Mouse (Mus musculus): Measurements from ENCODE around the gene Elk4. TPM values are rescaled to one million over a fixed set of nuclear protein-coding genes. Genes with fewer than 3 reads are reported as not detected.

Gene Elk4
- polyA plus RNA-seq, 2 experiments from 2014 or later: 62.3 to 71.4 TPM

- ATAC-seq: no peak
These were observed 9.3 kb downstream of the Elk4 start for GRCm38 (mm10) chr1:132016691-132017090.

GRCm38 (mm10) chr1:132019876-132020275, 12.5 kb downstream of the Elk4 start:
- no peak for ATAC-seq

DNA sequence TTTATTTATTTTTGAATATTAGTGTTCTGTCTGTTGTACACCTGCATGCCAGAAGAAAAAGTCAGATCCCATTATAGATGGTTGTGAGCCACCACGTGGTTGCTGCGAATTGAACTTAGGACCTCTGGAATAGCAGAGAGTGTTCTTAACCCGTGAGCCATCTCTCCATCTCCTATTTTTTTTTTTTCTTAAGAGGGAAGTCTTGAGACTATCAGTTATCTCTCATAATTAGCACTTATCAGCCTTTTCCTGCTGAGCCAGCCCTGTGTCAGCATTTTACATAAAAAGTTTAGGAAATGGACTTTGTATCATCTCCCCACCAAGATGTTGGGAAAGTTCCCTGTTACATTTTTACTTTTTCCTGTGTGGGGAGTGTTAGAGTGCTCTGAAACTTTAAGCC, 14.7 kb downstream of the Elk4 start:
- no peak for ATAC-seq

- ATAC-seq: no peak
These were observed 19.7 kb downstream of the Elk4 start for GRCm38 (mm10) chr1:132026925-132027646.

- ATAC-seq: no peak
These were observed 20.6 kb downstream of the Elk4 start for GRCm38 (mm10) chr1:132027978-132028377.

DNA sequence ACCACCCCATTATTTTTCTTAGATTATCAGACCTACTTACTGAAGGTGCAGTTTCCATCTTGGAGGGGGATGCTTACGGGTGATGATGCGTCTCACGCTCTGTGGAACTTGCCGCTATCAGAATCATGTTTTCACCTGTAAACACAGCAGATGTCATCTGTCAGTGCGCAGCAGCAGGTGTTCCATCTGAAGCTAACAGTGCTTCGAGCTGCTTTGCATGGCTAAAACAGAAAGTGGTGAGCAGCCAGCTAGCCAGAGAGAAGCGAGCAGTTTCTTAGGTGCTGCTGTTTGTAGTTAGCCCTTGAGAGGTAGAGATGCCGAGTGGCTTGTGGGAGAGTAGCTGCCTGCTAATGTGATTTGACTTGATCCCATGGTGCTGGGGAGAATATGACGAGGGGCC, 21.0 kb downstream of the Elk4 start:
- no peak for ATAC-seq

DNA sequence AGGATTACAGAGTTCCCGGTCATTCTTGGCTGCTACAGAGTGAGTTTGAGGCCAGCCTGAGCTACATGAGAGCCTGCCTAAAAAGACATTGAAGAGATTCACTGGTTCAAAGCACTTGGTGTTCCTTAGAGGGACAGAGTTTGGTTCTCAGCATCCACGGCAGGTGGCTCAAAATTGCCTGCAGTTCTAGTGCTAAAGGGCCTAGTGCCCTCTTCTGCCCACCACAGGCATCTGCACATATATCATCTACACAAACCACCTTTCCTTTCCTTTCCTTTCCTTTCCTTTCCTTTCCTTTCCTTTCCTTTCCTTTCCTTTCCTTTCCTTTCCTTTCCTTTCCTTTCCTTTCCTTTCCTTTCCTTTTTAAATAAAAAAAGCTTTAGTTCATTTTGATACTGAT, 23.2 kb downstream of the Elk4 start:
- ATAC-seq: no peak

DNA sequence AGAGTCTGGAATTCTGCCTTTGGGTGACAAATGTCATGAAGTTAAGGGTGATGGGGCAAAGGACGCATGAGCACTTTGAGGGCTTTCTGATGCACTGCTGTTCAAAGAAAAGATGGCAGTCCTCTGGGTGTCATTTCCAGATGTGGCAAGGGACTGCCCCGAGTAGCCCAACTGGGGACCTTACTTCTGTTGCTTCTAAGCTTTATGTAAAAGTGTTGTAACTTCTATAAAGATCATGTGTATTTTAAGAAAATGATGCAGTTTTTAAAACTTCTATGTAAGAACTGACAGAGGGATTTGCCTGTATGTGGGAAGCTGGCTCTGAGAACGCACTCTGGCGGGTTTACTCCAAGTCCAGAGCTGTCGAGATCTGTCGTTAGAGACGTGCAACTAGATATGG, 24.8 kb downstream of the Elk4 start:
- ATAC-seq: no peak

- no peak for ATAC-seq
These were observed 30.3 kb downstream of the Elk4 start for GRCm38 (mm10) chr1:132037746-132038145.

- peak; percentile 74 for ATAC-seq
These were observed 31.3 kb downstream of the Elk4 start for GRCm38 (mm10) chr1:132038753-132039152.

DNA sequence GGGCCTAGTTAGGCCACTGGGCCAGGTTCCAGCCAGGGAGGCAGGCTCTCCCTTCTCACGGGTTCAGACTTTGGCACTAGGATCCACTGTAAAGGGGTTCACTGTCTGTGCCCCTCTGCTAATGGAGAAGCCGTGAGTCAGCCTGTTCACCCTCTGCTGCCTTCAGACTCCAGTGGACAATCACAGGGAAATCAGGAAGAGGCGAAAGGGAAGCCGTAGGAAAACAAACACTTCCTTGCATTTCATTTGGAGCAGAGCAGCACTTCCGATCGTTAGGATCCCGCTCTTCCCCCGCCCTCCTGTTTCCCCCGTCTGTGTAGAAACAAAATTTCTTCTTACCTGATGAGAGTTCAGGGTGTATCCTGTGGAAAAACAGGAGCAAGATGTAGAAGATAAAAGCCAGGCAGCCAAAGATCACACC, 32.8 kb downstream of the Elk4 start:
- no peak for ATAC-seq

- ATAC-seq: no peak
These were observed 36.4 kb downstream of the Elk4 start for GRCm38 (mm10) chr1:132043759-132044158.

DNA sequence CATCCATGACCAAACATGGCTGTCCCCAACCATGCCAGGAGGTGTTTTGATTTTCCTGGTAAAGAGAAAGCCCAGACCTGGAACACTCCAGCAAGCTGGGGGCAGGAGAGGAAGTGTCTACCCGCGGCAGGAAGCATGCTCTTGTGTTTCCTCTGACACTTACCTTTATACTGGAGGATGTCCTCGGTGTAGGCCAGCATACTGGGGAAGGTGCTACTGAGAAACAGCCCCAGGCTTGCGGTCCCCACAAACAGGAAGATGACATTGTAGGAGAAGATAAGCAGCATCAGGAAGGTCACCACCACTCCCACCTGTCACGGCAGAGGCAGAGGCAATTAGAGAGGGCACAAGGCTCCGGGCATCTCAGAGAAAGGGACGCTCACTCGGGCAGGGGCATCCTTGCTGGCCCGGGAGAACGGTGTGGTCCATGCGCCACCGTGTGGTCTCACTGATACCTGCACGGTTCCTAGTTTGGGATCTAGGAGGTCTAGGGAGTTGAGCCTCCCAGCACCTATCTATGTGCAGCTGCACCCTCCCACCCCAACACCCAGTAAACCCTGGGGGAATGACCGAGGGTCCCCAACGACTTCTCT, 38.8 kb downstream of the Elk4 start:
- ATAC-seq: peak; percentile 89

- no peak for ATAC-seq
These were observed 44.3 kb downstream of the Elk4 start for GRCm38 (mm10) chr1:132051746-132052145.

DNA sequence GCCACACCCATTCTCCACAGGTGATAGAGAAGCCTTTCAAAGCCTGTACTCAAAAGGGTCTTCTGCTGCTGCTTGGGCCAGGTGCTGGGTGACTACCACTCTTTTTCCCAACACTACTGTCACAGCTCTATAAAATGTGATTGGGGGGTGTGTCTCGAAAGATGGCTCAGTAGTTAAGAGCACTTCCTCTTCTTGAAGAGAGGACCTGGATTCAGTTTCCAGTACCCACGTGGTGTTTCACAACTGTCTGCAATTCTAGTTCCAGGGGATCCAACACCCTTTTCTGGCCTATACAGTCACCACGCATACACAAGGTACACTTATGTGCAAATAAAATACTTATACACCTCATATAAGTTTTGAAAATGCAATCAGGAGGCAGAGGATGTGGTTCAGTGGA, 47.0 kb downstream of the Elk4 start:
- ATAC-seq: no peak

DNA sequence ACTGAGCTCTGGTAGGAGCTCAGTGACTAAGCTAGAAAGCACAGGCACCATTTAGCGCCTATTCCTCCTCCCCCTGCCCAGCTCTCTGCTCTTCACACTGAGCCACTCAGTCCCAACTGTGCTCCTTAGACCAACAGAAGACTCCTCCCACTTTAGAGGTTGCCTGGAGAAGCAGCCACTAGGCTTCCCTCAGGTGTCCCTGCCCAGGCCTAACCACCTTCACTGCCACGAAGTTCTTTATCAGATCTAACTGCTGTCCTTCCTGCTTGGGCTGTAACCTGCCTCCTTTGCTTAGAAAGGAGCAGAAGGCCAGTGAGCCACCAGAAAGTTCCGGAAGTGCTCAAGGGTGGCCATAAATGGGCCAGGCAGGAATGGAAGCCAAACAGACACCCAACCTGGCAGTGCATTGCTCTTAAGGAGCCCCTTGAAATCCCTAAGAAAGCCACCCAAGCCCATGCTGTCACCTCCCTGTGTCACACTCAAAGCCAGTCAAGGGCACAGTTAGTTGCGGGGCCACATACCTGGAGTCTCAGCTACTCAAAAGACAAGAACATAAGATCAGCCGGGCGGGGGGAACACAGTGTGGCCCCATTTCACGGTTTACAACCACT, 47.8 kb downstream of the Elk4 start:
- no peak for ATAC-seq

GRCm38 (mm10) chr1:132058558-132058957, 51.2 kb downstream of the Elk4 start:
- no peak for ATAC-seq

GRCm38 (mm10) chr1:132060036-132060769, 52.8 kb downstream of the Elk4 start:
- ATAC-seq: no peak

GRCm38 (mm10) chr1:132061750-132062541, 54.5 kb downstream of the Elk4 start:
- ATAC-seq: no peak

- no peak for ATAC-seq
These were observed 55.7 kb downstream of the Elk4 start for GRCm38 (mm10) chr1:132063096-132063495.

GRCm38 (mm10) chr1:132065001-132065400, 57.6 kb downstream of the Elk4 start:
- ATAC-seq: no peak

DNA sequence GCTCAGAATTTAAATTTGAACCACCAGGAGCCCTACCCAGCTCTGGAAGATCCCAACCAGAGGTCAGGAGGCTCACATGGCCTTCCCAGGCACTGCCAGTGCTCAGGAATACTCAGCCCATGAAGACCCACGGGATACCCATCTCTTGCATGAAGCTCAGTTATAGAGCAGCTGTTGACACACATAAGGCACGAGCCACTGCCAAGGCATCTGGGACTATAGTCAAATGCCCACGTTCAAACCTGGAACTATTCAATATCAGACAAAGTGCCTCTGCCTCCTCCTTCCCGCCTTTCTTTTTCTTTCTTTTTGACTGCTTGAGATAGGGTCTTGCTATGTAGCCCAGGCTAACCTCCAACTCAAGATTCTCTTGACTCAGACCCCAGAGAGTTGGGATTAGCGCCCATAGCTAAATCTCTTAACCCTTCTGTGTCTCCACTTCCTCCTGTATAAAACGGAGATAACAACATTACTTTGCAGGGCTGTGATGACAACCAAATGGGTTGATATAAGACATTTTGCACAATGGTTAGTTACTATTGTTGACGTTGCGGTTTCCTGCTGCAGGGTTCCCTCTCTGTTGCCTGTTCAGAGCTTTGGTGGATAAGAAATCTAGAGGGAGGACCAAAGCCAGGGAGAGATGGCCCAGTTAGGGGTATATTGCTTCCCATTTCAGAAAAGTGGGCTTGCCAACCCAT, 58.2 kb downstream of the Elk4 start:
- no peak for ATAC-seq

Data from activated CD4-positive, CD25-positive, alpha-beta regulatory T cell, adult 4 months (primary cell).